Mouse (Mus musculus): ENCODE results near the gene Cdh16. TPM values are rescaled to one million over a fixed set of nuclear protein-coding genes. Genes with fewer than 3 reads are reported as not detected.

The Cdh16 gene
- polyA plus RNA-seq (2012), result not detected in 2 replicates

DNA sequence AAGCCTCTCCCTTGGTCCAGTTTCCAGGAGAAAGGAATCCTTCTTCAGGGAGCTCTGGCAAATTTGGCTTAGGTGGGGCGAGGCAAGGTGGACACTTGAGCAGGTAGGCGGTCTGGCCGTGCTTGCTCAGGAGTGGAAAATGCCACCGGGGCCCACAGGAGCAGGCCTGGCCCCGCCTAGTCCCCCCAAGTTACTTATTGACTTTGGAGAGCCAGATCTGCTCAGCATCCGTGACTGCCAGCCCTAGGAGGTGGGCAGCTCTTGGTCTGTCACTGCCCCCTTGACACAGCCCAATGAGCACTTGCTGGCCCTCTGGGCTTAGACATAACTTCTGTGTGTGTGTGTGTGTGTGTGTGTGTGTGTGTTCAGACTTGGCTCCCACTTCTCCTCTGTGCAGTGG lies at the start of gene Cdh16:
Gene Cdh16, minus strand, starts transcription at position 236 of the 400 bp plus-strand sequence.

DNA sequence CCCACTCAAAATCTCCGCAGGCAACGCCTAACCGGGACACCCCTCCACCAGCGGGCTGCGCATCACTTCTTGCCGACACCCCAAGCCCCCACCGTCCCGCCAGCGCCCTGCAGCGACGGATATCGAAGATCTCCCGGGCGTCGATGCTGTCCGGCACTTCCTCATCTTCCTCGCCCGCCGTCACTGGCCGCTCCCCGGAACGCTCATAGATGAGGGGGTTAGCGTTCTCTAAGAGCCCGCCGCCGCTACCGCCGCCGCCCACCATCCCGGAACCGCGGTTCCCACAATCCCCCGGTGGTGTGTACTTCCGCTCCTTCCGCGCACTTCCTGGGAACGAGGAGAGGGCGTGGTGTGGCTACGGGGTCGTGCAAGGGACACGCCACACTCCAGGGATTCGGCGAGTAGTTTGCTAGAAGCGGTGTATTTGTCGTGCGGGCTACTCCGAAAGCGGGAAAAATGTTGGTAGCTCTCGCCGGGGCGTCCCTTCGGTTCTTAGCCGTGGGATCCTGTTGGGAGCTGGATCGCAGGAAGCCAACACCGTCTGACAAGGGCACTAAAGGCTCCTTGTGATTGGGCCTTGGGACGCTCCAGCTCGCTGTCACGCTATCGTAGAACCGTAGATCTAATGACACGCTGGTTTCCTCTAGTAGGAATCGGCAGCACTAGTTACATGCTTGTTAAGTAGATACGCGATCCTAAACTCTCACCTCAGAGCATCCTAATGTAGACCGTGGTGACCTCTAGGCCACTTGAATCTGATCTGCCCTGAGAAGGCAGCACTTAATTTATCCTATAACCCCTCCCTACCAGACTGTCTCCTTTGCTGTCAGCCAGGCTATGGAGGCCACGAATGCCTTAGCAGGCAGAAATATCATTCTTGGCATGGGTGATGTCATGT lies 17.5 kb upstream of the Cdh16 start, which contains the start of gene Ciao2b:
Gene Ciao2b, minus strand, starts transcription at position 540 of the 898 bp plus-strand sequence.

DNA sequence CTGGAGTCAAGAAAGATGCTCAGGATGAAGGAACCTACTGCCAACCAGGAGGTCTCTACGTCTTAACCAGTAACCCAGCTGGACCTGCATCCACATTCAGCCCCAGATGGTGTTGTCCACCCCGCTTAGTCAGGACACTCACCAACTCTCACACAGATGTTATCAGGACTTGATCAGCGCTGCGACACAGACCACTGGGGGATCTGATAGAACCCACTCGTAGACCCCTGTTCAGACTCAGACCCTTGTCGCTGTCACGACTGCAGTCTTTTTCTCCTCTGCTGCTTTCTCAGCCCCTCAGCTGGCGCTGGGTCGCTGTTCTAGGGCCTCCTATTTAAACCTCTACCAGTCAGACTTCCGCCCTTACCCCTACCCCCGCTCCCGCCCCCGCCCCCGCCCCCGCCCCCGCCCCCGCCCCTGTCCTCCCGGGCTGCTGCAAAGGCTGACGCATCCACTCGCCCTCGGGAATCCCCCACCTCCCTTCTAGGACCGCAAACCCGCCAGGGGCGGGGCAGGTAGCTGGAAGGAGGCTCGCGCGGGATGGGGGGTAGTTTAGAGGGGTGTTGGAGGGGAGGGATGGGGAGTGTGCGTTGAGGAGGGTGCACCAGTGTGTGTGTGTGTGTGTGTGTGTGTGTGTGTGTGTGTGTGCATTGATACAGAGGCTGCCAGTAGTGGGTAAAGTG lies 6.9 kb upstream of the Cdh16 start, which contains the start of gene Rrad:
Gene Rrad, minus strand, starts transcription at position 347 of the 683 bp plus-strand sequence.

DNA sequence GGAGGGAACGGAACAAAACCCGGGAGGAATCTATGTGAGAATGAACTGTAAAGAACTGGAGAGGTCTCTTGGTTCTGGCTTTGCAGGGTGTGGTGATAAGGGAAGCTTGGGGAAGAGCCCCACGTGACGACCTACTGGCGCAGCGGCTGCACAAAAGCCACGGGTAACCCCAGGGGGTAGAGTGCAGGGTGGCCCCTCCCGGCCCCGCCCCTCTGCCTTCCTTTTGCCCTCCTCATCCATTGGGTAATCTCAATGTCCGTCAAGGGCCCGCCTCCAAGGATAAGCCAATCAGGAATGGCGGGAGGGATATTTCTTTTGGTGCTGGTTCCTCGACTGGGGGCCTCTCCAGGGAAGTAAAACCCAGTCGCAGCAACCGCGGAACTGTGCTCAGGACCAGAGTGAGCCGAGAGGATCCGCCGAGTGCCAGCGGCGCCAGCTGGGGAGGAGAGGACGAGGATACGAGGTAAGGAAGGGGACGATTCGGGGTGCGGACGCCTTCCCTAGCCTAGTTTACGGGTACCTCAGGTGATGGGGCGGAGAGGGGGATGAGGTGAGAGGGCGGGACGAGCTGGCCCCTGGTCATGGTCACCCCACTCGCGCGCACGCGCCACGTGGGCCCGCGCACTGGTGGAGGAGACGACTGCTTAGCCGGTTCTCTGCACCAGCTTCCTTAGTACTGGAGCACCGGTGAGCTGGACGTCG lies 32.9 kb downstream of the Cdh16 start, which contains the start of gene Pdp2:
Gene Pdp2, plus strand, starts transcription at position 319 of the 702 bp plus-strand sequence.

Other genes with a start within 250 kb of the Cdh16 start
- 0.90 and 0.96 TPM in 2 replicates for gene Cmtm4, start 228.6 kb downstream of the Cdh16 start, polyA plus RNA-seq (2012)
- gene Dync1li2, start 181.3 kb downstream of the Cdh16 start, polyA plus RNA-seq (2012), result 13.9 and 20.8 TPM in 2 replicates
- 0.03 TPM in 1 of 2 replicates, not detected in the other for gene Terb1, start 114.5 kb downstream of the Cdh16 start, polyA plus RNA-seq (2012)
- 7.5 and 9.9 TPM in 2 replicates for gene Nae1, start 89.8 kb downstream of the Cdh16 start, polyA plus RNA-seq (2012)
- 0.45 and 0.70 TPM in 2 replicates for gene Car7, start 89.7 kb downstream of the Cdh16 start, polyA plus RNA-seq (2012)
- 1.8 and 2.4 TPM in 2 replicates for gene Pdp2, start 32.9 kb downstream of the Cdh16 start, polyA plus RNA-seq (2012)
- 16.0 and 22.6 TPM in 2 replicates for gene Rrad, start 6.9 kb upstream of the Cdh16 start, polyA plus RNA-seq (2012)
- 47.3 and 61.0 TPM in 2 replicates for gene Ciao2b, start 17.6 kb upstream of the Cdh16 start, polyA plus RNA-seq (2012)
- gene Ces2a, start 109.6 kb upstream of the Cdh16 start, polyA plus RNA-seq (2012), result not detected in 2 replicates
- not detected in 2 replicates for gene Ces2b, start 207.2 kb upstream of the Cdh16 start, polyA plus RNA-seq (2012)
- 0.04 TPM in 1 of 2 replicates, not detected in the other for gene Ces2c, start 222.7 kb upstream of the Cdh16 start, polyA plus RNA-seq (2012)

Measured in megakaryocyte-erythroid progenitor cell, adult 5 weeks (primary cell).